Mouse (Mus musculus): ENCODE results near the gene Crtc1. TPM values are rescaled to one million over a fixed set of nuclear protein-coding genes. Genes with fewer than 3 reads are reported as not detected.

Crtc1 gene
- polyA plus RNA-seq, 1 experiment, result 6.1 TPM

- Histone ChIP-seq H3K27ac (ENCODE audit: control insufficient read depth, insufficient read depth, low read depth, low read length, poor library complexity) (no peak overlapping the region; the same call in 1 of the 2 replicates), H3K4me3 (replicated peaks; ENCODE audit: control insufficient read depth, low read depth, low read length) (no peak overlapping the region), H3K4me1 (ENCODE audit: control insufficient read depth, insufficient read depth, low read length) (no peaks in the 10 kb centered on the region; the same call in 1 of the 2 replicates)
- TF ChIP-seq CTCF (IDR thresholded peaks at IDR 0.05; ENCODE audit: control insufficient read depth, insufficient read depth, low read length), result no peak
- no peak for TF ChIP-seq POLR2A (IDR thresholded peaks at IDR 0.05; ENCODE audit: borderline replicate concordance, control insufficient read depth, low read depth, low read length)
- 70% methylated on average over 6 of the region's 6 CpGs for WGBS
Observed at GRCm38 (mm10) chr8:70371951-70372350, 67.4 kb downstream of the Crtc1 start.

GRCm38 (mm10) chr8:70370476-70370875, 68.9 kb downstream of the Crtc1 start:
- TF ChIP-seq POLR2A (IDR thresholded peaks at IDR 0.05; ENCODE audit: borderline replicate concordance, control insufficient read depth, low read depth, low read length), result no peak
- TF ChIP-seq CTCF (IDR thresholded peaks at IDR 0.05; ENCODE audit: control insufficient read depth, insufficient read depth, low read length), result no peak
- no peak overlapping the region for H3K4me3 ChIP-seq (replicated peaks; ENCODE audit: control insufficient read depth, low read depth, low read length)
- WGBS, result 87% methylated on average over 7 of the region's 7 CpGs
- H3K4me1 ChIP-seq (ENCODE audit: control insufficient read depth, insufficient read depth, low read length), result no peaks in the 10 kb centered on the region; the same call in 1 of the 2 replicates
- H3K27ac ChIP-seq (ENCODE audit: control insufficient read depth, insufficient read depth, low read depth, low read length, poor library complexity), result no peak overlapping the region

DNA sequence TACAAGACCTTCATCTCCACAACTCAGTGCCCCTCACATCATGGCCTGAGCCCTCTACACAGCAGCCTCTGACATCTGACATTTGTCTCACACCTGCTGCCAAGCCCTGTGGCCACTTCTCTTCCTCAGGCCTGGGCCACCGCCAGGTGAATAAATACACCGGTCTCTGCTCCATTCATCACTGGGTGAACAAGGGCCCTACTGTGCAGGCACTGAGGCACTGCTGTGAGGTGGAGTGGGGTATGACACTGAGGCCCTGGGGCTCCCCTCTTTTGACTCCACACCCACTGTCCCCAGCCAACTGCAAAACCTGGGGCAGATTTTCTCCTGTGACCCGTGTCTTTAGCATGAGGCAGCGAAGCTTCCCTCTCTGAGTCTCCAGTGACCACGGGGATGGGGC, 72.8 kb downstream of the Crtc1 start:
- Histone ChIP-seq H3K4me3 (replicated peaks; ENCODE audit: control insufficient read depth, low read depth, low read length) (no peak overlapping the region), H3K27ac (ENCODE audit: control insufficient read depth, insufficient read depth, low read depth, low read length, poor library complexity) (no peak overlapping the region), H3K4me1 (ENCODE audit: control insufficient read depth, insufficient read depth, low read length) (no peaks in the 10 kb centered on the region)
- WGBS, result 75% methylated on average over 5 of the region's 5 CpGs
- TF ChIP-seq POLR2A (IDR thresholded peaks at IDR 0.05; ENCODE audit: borderline replicate concordance, control insufficient read depth, low read depth, low read length) (no peak), CTCF (IDR thresholded peaks at IDR 0.05; ENCODE audit: control insufficient read depth, insufficient read depth, low read length) (no peak)

DNA sequence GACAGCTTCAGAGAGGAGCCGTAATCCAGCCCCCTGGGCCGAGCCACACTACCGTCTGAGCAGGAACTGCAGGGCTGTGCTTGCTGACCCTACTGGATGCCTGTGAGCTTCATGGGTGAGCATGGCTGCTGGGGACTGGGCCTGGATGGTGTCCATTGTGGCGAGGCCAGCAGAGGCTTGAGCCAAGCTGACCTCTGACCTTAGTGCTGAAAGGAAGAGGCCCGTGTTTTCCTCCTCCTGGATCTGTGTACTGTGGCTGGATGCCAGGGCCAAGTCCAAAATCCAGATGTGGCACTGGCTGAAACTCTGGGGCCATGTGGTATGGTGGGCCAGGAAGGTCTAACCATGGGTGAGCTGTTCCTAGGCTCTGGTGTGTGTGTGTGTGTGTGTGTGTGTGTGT, 75.3 kb downstream of the Crtc1 start:
- 80% methylated on average over 5 of the region's 5 CpGs for WGBS
- Histone ChIP-seq H3K4me1 (ENCODE audit: control insufficient read depth, insufficient read depth, low read length) (no peaks in the 10 kb centered on the region), H3K4me3 (replicated peaks; ENCODE audit: control insufficient read depth, low read depth, low read length) (no peak overlapping the region), H3K27ac (ENCODE audit: control insufficient read depth, insufficient read depth, low read depth, low read length, poor library complexity) (no peak overlapping the region)
- TF ChIP-seq CTCF (IDR thresholded peaks at IDR 0.05; ENCODE audit: control insufficient read depth, insufficient read depth, low read length), result no peak
- TF ChIP-seq POLR2A (IDR thresholded peaks at IDR 0.05; ENCODE audit: borderline replicate concordance, control insufficient read depth, low read depth, low read length), result no peak

DNA sequence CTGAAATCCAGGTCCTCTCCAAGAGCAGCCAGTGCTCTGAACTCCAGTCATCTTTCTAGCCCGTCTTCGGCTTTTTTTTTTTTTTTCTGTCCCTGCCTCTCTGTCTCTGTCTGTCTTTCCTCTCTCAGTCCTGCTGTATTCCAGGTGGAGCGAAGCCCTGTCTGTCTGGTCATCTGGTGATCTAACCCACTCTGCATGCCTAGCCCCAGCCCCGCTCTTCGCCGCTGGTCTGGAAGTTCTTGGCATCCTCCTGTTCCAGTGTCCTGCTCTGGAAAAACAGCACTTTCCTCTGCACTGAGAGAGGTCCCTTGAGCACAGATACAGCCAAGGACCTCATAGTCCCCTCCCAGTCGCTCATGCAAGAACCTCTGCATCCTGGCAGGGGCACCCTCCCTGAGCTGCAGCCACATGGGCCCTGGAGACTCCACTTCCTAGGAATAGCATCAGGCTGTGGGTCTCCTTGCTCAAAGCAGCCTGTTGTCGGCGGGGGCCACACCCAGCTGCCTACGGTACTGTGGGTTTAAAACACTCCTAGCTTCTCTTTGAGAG, 77.8 kb downstream of the Crtc1 start:
- Histone ChIP-seq H3K27ac (ENCODE audit: control insufficient read depth, insufficient read depth, low read depth, low read length, poor library complexity) (no peak overlapping the region), H3K4me1 (ENCODE audit: control insufficient read depth, insufficient read depth, low read length) (no peaks in the 10 kb centered on the region), H3K4me3 (replicated peaks; ENCODE audit: control insufficient read depth, low read depth, low read length) (no peak overlapping the region)
- no peak for TF ChIP-seq CTCF (IDR thresholded peaks at IDR 0.05; ENCODE audit: control insufficient read depth, insufficient read depth, low read length)
- no peak for TF ChIP-seq POLR2A (IDR thresholded peaks at IDR 0.05; ENCODE audit: borderline replicate concordance, control insufficient read depth, low read depth, low read length)
- 82% methylated on average over 10 of the region's 10 CpGs for WGBS

DNA sequence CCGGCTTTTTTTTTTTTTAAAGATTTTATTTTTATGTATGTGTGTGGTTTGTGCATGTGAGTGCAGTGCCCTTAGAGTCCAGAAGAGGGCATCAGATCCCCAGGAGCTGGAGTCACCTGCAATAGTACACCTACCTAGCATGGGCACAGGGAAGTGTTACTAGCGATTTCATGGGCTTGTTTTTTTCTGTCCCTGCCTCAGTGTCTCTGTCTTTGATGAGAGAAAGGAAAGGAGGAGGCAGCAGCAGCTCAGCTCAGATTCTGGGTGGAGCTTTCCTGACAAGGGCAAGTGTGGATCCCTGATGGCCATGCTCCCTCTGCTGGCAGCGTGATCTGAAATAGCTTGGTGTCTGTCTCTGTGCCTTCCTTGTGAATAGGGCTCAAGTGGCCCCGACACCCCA, 78.6 kb downstream of the Crtc1 start:
- WGBS, result 64% methylated on average over 4 of the region's 4 CpGs
- Histone ChIP-seq H3K4me1 (ENCODE audit: control insufficient read depth, insufficient read depth, low read length) (no peaks in the 10 kb centered on the region), H3K4me3 (replicated peaks; ENCODE audit: control insufficient read depth, low read depth, low read length) (no peak overlapping the region), H3K27ac (ENCODE audit: control insufficient read depth, insufficient read depth, low read depth, low read length, poor library complexity) (no peak overlapping the region)
- no peak for TF ChIP-seq POLR2A (IDR thresholded peaks at IDR 0.05; ENCODE audit: borderline replicate concordance, control insufficient read depth, low read depth, low read length)
- peak; percentile 54; the same call in 1 of the 2 replicates for TF ChIP-seq CTCF (IDR thresholded peaks at IDR 0.05; ENCODE audit: control insufficient read depth, insufficient read depth, low read length)

GRCm38 (mm10) chr8:70359411-70359810, 80.0 kb downstream of the Crtc1 start:
- no peak for TF ChIP-seq POLR2A (IDR thresholded peaks at IDR 0.05; ENCODE audit: borderline replicate concordance, control insufficient read depth, low read depth, low read length)
- no peaks in the 10 kb centered on the region; the same call in 1 of the 2 replicates for H3K4me1 ChIP-seq (ENCODE audit: control insufficient read depth, insufficient read depth, low read length)
- H3K27ac ChIP-seq (ENCODE audit: control insufficient read depth, insufficient read depth, low read depth, low read length, poor library complexity), result no peak overlapping the region
- H3K4me3 ChIP-seq (replicated peaks; ENCODE audit: control insufficient read depth, low read depth, low read length), result no peak overlapping the region
- WGBS, result 55% methylated on average over 3 of the region's 3 CpGs

- Histone ChIP-seq H3K27ac (ENCODE audit: control insufficient read depth, insufficient read depth, low read depth, low read length, poor library complexity) (no peak overlapping the region), H3K4me1 (ENCODE audit: control insufficient read depth, insufficient read depth, low read length) (peaks cover 3% of the 10 kb centered on the region; the same call in 1 of the 2 replicates), H3K4me3 (replicated peaks; ENCODE audit: control insufficient read depth, low read depth, low read length) (no peak overlapping the region)
- TF ChIP-seq POLR2A (IDR thresholded peaks at IDR 0.05; ENCODE audit: borderline replicate concordance, control insufficient read depth, low read depth, low read length) (no peak), CTCF (IDR thresholded peaks at IDR 0.05; ENCODE audit: control insufficient read depth, insufficient read depth, low read length) (no peak)
- WGBS, result 57% methylated on average over 1 of the region's 1 CpGs
Observed at GRCm38 (mm10) chr8:70356111-70356510, 83.3 kb downstream of the Crtc1 start.

DNA sequence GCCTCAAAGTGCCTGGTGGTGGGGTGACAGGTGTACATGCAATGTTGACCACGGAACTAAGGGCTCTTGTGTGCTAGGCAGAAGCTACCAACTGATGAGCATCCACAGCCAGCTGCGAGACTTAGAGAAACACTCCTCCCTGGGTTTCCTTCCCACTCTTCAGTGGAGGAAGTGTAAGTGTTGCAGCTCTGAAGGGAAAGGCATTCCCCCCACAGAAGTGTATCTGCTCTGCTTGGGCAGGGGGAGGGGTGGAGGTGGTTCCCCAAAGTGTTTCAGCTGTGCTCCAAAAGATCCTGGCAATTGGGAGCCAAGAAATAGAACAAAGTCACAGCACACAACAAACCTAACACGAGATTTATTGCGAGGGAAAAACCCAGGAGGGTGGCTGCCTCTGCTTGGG, 85.4 kb downstream of the Crtc1 start:
- 8% methylated on average over 4 of the region's 4 CpGs for WGBS
- Histone ChIP-seq H3K27ac (ENCODE audit: control insufficient read depth, insufficient read depth, low read depth, low read length, poor library complexity) (peak overlapping the region; percentile 85), H3K4me1 (ENCODE audit: control insufficient read depth, insufficient read depth, low read length) (peaks cover 3% of the 10 kb centered on the region; the same call in 1 of the 2 replicates), H3K4me3 (replicated peaks; ENCODE audit: control insufficient read depth, low read depth, low read length) (peak overlapping the region; percentile 77)
- TF ChIP-seq CTCF (IDR thresholded peaks at IDR 0.05; ENCODE audit: control insufficient read depth, insufficient read depth, low read length) (no peak), POLR2A (IDR thresholded peaks at IDR 0.05; ENCODE audit: borderline replicate concordance, control insufficient read depth, low read depth, low read length) (no peak)
